Mouse (Mus musculus): Measurements from ENCODE around the gene Cd101. TPM values are rescaled to one million over a fixed set of nuclear protein-coding genes. Genes with fewer than 3 reads are reported as not detected.

Cd101 gene
- polyA plus RNA-seq, 1 experiment = 0.08 TPM

DNA sequence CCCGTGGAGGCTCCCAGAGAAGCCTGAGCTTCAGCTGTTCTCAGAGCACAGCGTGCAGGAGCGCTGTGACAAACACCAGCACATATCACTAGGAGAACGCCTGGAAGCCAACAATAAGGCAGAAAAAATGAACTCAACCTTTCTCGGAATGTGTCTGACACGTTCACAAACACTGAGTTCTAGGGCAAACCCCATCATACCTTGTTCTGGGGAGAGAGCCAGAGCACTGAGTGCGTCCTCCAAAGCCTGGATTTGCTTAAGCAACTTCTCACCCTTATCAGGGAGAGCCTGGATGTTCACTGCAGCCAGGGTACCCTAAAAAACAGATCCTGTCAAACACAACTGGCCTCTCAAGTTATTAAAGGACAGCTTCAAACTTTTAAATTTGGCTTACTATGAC, 67.9 kb downstream of the Cd101 start:
- no peak for DNase-seq (ENCODE audit: low read depth)
- TF ChIP-seq CTCF (IDR thresholded peaks at IDR 0.05; ENCODE audit: borderline replicate concordance, extremely low read depth, insufficient read depth, insufficient read length) (no peak), POLR2A (IDR thresholded peaks at IDR 0.05; ENCODE audit: borderline replicate concordance, extremely low read depth, insufficient read depth, insufficient read length, poor library complexity, severe bottlenecking) (no peak)

DNA sequence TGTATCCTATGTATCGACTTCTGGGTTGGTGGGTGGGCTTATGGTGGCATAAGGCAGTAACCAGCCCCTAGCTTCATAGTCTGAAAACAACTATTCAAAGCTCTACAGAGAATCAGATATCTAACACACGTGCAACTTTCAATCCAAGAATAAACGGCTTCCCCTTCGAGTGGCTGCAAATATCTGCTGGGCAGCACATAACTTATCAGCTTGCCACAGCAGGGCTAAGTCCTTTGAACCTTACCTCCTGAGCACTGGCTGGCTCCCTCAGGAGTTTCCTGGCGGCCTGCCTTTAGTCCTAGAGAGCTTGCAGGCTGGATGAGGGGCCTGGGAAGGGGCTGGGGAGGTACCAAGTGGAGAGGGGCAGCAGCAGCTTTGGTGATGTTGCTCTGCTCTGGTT, 68.3 kb downstream of the Cd101 start:
- TF ChIP-seq CTCF (IDR thresholded peaks at IDR 0.05; ENCODE audit: borderline replicate concordance, extremely low read depth, insufficient read depth, insufficient read length) = no peak
- no peak for TF ChIP-seq POLR2A (IDR thresholded peaks at IDR 0.05; ENCODE audit: borderline replicate concordance, extremely low read depth, insufficient read depth, insufficient read length, poor library complexity, severe bottlenecking)
- DNase-seq (ENCODE audit: low read depth) = no peak

DNA sequence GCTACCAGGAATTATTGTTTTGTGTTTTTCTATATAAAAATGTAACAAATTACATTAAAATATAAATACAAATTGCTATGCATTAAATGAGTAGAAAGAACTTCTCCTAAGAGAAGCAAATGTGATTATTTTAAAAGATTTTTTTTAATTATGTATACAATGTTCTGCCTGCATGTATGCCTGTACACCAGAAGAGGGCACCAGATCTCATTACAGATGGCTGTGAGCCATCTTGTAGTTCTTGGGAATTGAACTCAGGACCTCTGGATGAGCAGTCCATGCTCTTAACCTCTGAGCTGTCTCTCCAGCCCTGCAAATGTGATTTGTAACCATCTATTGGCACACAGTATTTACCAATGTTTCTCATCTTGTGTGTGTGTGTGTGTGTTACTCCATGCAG, 74.7 kb downstream of the Cd101 start:
- TF ChIP-seq CTCF (IDR thresholded peaks at IDR 0.05; ENCODE audit: borderline replicate concordance, extremely low read depth, insufficient read depth, insufficient read length) (peak; percentile 24; the same call in 1 of the 2 replicates), POLR2A (IDR thresholded peaks at IDR 0.05; ENCODE audit: borderline replicate concordance, extremely low read depth, insufficient read depth, insufficient read length, poor library complexity, severe bottlenecking) (no peak)
- no peak for DNase-seq (ENCODE audit: low read depth)

DNA sequence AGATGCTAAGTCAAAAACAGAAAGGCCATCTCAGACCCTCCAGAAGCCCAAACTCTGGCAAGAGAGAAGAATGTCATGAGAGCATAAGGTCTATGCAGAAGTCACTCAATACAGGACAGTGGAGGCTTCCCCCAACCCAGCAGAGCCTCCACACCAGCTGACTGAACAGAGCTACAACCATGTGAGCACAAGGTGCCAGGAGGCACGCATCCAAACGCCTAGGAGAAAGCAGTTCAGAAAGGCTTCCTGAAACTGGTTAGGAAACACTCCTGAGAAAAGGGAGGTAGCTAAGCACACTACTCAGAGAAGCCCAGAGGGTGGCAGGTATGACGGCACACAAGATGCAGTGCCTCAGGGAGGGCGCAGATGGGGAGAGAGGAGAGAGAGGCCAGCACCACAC, 77.8 kb downstream of the Cd101 start:
- DNase-seq (ENCODE audit: low read depth) = no peak
- TF ChIP-seq CTCF (IDR thresholded peaks at IDR 0.05; ENCODE audit: borderline replicate concordance, extremely low read depth, insufficient read depth, insufficient read length) = no peak
- no peak for TF ChIP-seq POLR2A (IDR thresholded peaks at IDR 0.05; ENCODE audit: borderline replicate concordance, extremely low read depth, insufficient read depth, insufficient read length, poor library complexity, severe bottlenecking)

DNA sequence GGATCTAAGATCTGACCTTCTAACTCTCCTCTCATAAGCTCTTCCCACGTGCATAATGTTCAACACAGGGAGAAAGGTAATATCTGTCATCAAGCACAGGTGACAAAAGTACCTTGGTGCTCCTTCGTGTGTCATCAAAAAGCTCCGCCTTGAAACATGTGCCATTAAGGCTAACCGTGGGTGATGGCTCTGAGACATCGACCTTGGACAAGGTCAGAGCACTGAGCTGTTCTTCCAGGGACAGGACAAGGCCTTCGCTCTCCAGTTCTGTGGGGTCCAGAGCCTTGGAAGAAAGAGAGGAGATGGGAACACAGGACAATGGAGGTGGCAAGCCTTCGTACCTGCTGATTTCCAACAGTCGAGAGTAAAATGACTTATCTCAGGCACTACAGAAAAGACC, 82.1 kb downstream of the Cd101 start:
- TF ChIP-seq POLR2A (IDR thresholded peaks at IDR 0.05; ENCODE audit: borderline replicate concordance, extremely low read depth, insufficient read depth, insufficient read length, poor library complexity, severe bottlenecking) (no peak), CTCF (IDR thresholded peaks at IDR 0.05; ENCODE audit: borderline replicate concordance, extremely low read depth, insufficient read depth, insufficient read length) (no peak)
- no peak for DNase-seq (ENCODE audit: low read depth)

Other genes with a start within 250 kb of the Cd101 start
- gene Vtcn1, start 204.1 kb downstream of the Cd101 start, polyA plus RNA-seq (2012; rRNA removed) = 0.05 TPM in 1 of 2 replicates, not detected in the other
- gene Trim45, start 107.4 kb downstream of the Cd101 start, polyA plus RNA-seq (2012; rRNA removed) = 13.0 and 13.1 TPM in 2 replicates
- 6.0 and 7.7 TPM in 2 replicates for gene Ttf2, start 59.9 kb downstream of the Cd101 start, polyA plus RNA-seq (2012; rRNA removed)
- 13.6 and 20.8 TPM in 2 replicates for gene Ptgfrn, start 80.7 kb upstream of the Cd101 start, polyA plus RNA-seq (2012; rRNA removed)